Mouse (Mus musculus): ENCODE results near the gene Tsnax.

GRCm38 (mm10) chr8:125069733-125070132 is 56.9 kb downstream of the Tsnax start:
- TF ChIP-seq CTCF (IDR thresholded peaks at IDR 0.05; ENCODE audit: insufficient read depth, low read length) (no peak), POLR2A (IDR thresholded peaks at IDR 0.05; ENCODE audit: borderline replicate concordance, extremely low read depth, low read depth, low read length) (no peak)

Measured in lung, adult 2 months (tissue).